Mouse (Mus musculus): ENCODE measurements around the gene Slc4a2. TPM values are rescaled to one million over a fixed set of nuclear protein-coding genes. Genes with fewer than 3 reads are reported as not detected.

The Slc4a2 gene
- total RNA-seq, 2 experiments from 2014 or later, result 14.7 to 15.5 TPM

- intact Hi-C loops (cut with DNase I), result loop anchor here (2.0 kb wide), 1 partner anchor 17 kb away; no protein-coding TSS in a partner anchor
- peak; percentile 31 to 41 for DNase-seq
Measured at GRCm38 (mm10) chr5:24425421-24426036, 1.9 kb downstream of the Slc4a2 start.

- no peak for DNase-seq
- intact Hi-C loops (cut with DNase I), result loop anchor here (2.0 kb wide), 1 partner anchor 17 kb away; no protein-coding TSS in a partner anchor
Measured at GRCm38 (mm10) chr5:24426037-24426432, 2.4 kb downstream of the Slc4a2 start.

- no peak for DNase-seq
- intact Hi-C loops (cut with DNase I), result loop anchor here (2.0 kb wide), 1 partner anchor 16 kb away; no protein-coding TSS in a partner anchor
Measured at GRCm38 (mm10) chr5:24426556-24427284, 3.1 kb downstream of the Slc4a2 start.

- intact Hi-C loops (cut with DNase I), result loop anchor here (2.0 kb wide), 1 partner anchor 16 kb away; no protein-coding TSS in a partner anchor
Measured at GRCm38 (mm10) chr5:24427285-24427633, 3.6 kb downstream of the Slc4a2 start.

GRCm38 (mm10) chr5:24427981-24428402 lies 4.4 kb downstream of the Slc4a2 start:
- intact Hi-C loops (cut with DNase I), result loop anchor here (2.0 kb wide), 1 partner anchor 15 kb away; no protein-coding TSS in a partner anchor

More at GRCm38 (mm10) chr5:24427285-24427633, 3.6 kb downstream of the Slc4a2 start:
- no peak for DNase-seq

GRCm38 (mm10) chr5:24428596-24428995 lies 5.0 kb downstream of the Slc4a2 start:
- intact Hi-C loops (cut with DNase I), result no loop called here
- DNase-seq, result no peak

More at GRCm38 (mm10) chr5:24427981-24428402, 4.4 kb downstream of the Slc4a2 start:
- DNase-seq, result no peak

GRCm38 (mm10) chr5:24433993-24434392 lies 10.4 kb downstream of the Slc4a2 start:
- no peak for DNase-seq
- intact Hi-C loops (cut with DNase I), result no loop called here

- intact Hi-C loops (cut with DNase I), result no loop called here
Measured at GRCm38 (mm10) chr5:24441187-24441586, 17.6 kb downstream of the Slc4a2 start.

GRCm38 (mm10) chr5:24442029-24442428 lies 18.4 kb downstream of the Slc4a2 start:
- intact Hi-C loops (cut with DNase I), result loop anchor here (2.0 kb wide), 1 partner anchor 15 kb away; no protein-coding TSS in a partner anchor
- DNase-seq, result no peak

More at GRCm38 (mm10) chr5:24441187-24441586, 17.6 kb downstream of the Slc4a2 start:
- DNase-seq, result no peak

- intact Hi-C loops (cut with DNase I), result loop anchor here (2.0 kb wide), 1 partner anchor 16 kb away; no protein-coding TSS in a partner anchor
- DNase-seq, result no peak
Measured at GRCm38 (mm10) chr5:24443204-24443603, 19.6 kb downstream of the Slc4a2 start.

GRCm38 (mm10) chr5:24443927-24444326 lies 20.3 kb downstream of the Slc4a2 start:
- intact Hi-C loops (cut with DNase I), result loop anchor here (2.0 kb wide), 1 partner anchor 17 kb away; no protein-coding TSS in a partner anchor
- no peak for DNase-seq

GRCm38 (mm10) chr5:24444746-24445427 lies 21.2 kb downstream of the Slc4a2 start, which contains the start of gene Fastk:
Fastk (minus strand) TSS chr5:24445287.
- peak; percentile 89 to 91 for DNase-seq
- intact Hi-C loops (cut with DNase I), result no loop called here

- no peak for DNase-seq
- intact Hi-C loops (cut with DNase I), result no loop called here
Measured at GRCm38 (mm10) chr5:24445428-24446080, 21.9 kb downstream of the Slc4a2 start.

GRCm38 (mm10) chr5:24446630-24447029 lies 23.0 kb downstream of the Slc4a2 start:
- intact Hi-C loops (cut with DNase I), result no loop called here

GRCm38 (mm10) chr5:24447624-24448298 lies 24.1 kb downstream of the Slc4a2 start, which contains the start of gene Tmub1:
Tmub1 (minus strand) TSS chr5:24447854.
- intact Hi-C loops (cut with DNase I), result no loop called here
- peak; percentile 74 to 79 for DNase-seq

More at GRCm38 (mm10) chr5:24446630-24447029, 23.0 kb downstream of the Slc4a2 start:
- no peak for DNase-seq

- peak; percentile 76 to 85 for DNase-seq
- intact Hi-C loops (cut with DNase I), result no loop called here
Measured at GRCm38 (mm10) chr5:24451264-24452029, 27.8 kb downstream of the Slc4a2 start.

- intact Hi-C loops (cut with DNase I), result no loop called here
- peak in 1 of 2 experiments; percentile 40 for DNase-seq
Measured at GRCm38 (mm10) chr5:24452030-24452690, 28.5 kb downstream of the Slc4a2 start, which contains the start of gene Agap3. Agap3 (plus strand) TSS chr5:24452177.

- intact Hi-C loops (cut with DNase I), result no loop called here
- no peak for DNase-seq
Measured at GRCm38 (mm10) chr5:24452691-24453233, 29.1 kb downstream of the Slc4a2 start.
